In genomic region chr11:46372331-46372953, GRCm38 (mm10) we compare ENCODE assay signal across 30 mouse cellular contexts. TPM values are rescaled to one million over a fixed set of nuclear protein-coding genes. Genes with fewer than 3 reads are reported as not detected.
DNase-seq lines count a peak whose midpoint lies in the region; ATAC-seq and TF ChIP-seq lines count a peak whose summit lies in the region.
"Had no signal": no experiment of that assay in that cellular context is flagged by ENCODE, and none has a peak within 500 bp of the region (broad histone marks: within the 10 kb centered on the region; RNA-seq: fewer than 3 reads in every experiment).

No protein-coding gene starts in this region.

- no peak overlapping the region for H3K4me3 ChIP-seq in spleen, adult 2 months (ENCODE audit: extremely low read depth, insufficient read depth, insufficient read length)
- H3K4me3 ChIP-seq in bone marrow macrophage, adult 2 months (ENCODE audit: insufficient read depth, low read length), result no peak overlapping the region
- H3K4me3 ChIP-seq: embryonic facial prominence, embryonic 15.5 days; forebrain, embryonic 15.5 days; heart, embryonic 13.5 days; hindbrain, embryonic 12.5 days; liver, embryonic 15.5 days; midbrain, embryonic 10.5 days; myocyte; stomach, embryonic 15.5 days had no signal

- peak; percentile 58 for ATAC-seq in CD4-positive, CD25-positive, alpha-beta regulatory T cell, adult 4 months
- ATAC-seq: forebrain, embryonic 15.5 days; midbrain, embryonic 16.5 days had no signal

- H3K4me1 ChIP-seq in spleen, adult 2 months (ENCODE audit: control insufficient read depth, insufficient read depth, insufficient read length), result peaks cover 24% of the 10 kb centered on the region; the same call in 1 of the 2 replicates
- peaks cover 12% of the 10 kb centered on the region for H3K4me1 ChIP-seq in bone marrow macrophage, adult 2 months (ENCODE audit: control insufficient read depth, insufficient read depth, low read length)
- H3K4me1 ChIP-seq: embryonic facial prominence, embryonic 15.5 days; forebrain, embryonic 15.5 days; heart, embryonic 13.5 days; hindbrain, embryonic 12.5 days; stomach, embryonic 15.5 days had no signal

- DNase-seq in spleen, adult 2 months (ENCODE audit: low read depth in 1 of 2, low spot score in 2 of 2), result no peak
- DNase-seq in spleen, adult 18-20 months, result no peak
- DNase-seq in naive thymus-derived CD4-positive, alpha-beta T cell, adult 2 months (ENCODE audit: low read depth), result peak; percentile 90
- DNase-seq in ovary, postnatal 36 days (ENCODE audit: low spot score), result no peak
- no peak for DNase-seq in right cerebral cortex, postnatal 4 days
- DNase-seq in right cerebral cortex, postnatal 25 days, result no peak
- DNase-seq: adrenal gland, postnatal 36 days; cerebellum, adult 18-20 months; cerebellum, postnatal 25 days; gastrocnemius, postnatal 10 days; heart, adult 18-20 months; heart, postnatal 14 days; kidney, adult 18-20 months; kidney, postnatal 4 days; liver had no signal

- TF ChIP-seq CTCF in spleen, adult 2 months (IDR thresholded peaks at IDR 0.05; ENCODE audit: extremely low read depth, insufficient read depth, insufficient read length, insufficient replicate concordance), result no peak
- no peak for TF ChIP-seq CTCF in bone marrow macrophage, adult 2 months (IDR thresholded peaks at IDR 0.05; ENCODE audit: low read depth, low read length)

- 37% methylated on average over 8 of the region's 8 CpGs for WGBS in spleen, adult 2 months

- no peak for TF ChIP-seq POLR2A in spleen, adult 2 months (IDR thresholded peaks at IDR 0.05; ENCODE audit: low read depth, low read length)
- no peak for TF ChIP-seq POLR2A in bone marrow macrophage, adult 2 months (IDR thresholded peaks at IDR 0.05; ENCODE audit: borderline replicate concordance, low read depth, low read length)

- H3K27ac ChIP-seq in spleen, adult 2 months (ENCODE audit: insufficient read depth, low read length), result peak overlapping the region; percentile 91
- H3K27ac ChIP-seq in bone marrow macrophage, adult 2 months (ENCODE audit: insufficient read depth, low read depth, low read length), result peak overlapping the region; percentile 21
- H3K27ac ChIP-seq: embryonic facial prominence, embryonic 15.5 days; forebrain, embryonic 15.5 days; heart, embryonic 13.5 days; hindbrain, embryonic 12.5 days; liver, embryonic 15.5 days; macrophage; midbrain, embryonic 10.5 days; stomach, embryonic 15.5 days had no signal

- no peaks in the 10 kb centered on the region for H3K27me3 ChIP-seq in spleen, adult 2 months (ENCODE audit: control insufficient read depth, insufficient read depth, low read length)
- H3K27me3 ChIP-seq: embryonic facial prominence, embryonic 15.5 days; forebrain, embryonic 15.5 days; heart, embryonic 13.5 days; hindbrain, embryonic 12.5 days; liver, embryonic 15.5 days; stomach, embryonic 15.5 days had no signal

- no peaks in the 10 kb centered on the region for H3K36me3 ChIP-seq in spleen, adult 2 months (ENCODE audit: control insufficient read depth, insufficient read depth, low read length)
- H3K36me3 ChIP-seq: embryonic facial prominence, embryonic 15.5 days; forebrain, embryonic 15.5 days; heart, embryonic 13.5 days; hindbrain, embryonic 12.5 days; liver, embryonic 15.5 days; midbrain, embryonic 10.5 days; stomach, embryonic 15.5 days had no signal

RNA-seq across cellular contexts. Expression of gene Itk, which starts 16.9 kb away (rescaled TPM):
- 9.8 and 11.5 TPM in 2 replicates for polyA plus RNA-seq in spleen, adult 2 months (2012; rRNA removed)
- polyA plus RNA-seq in CD4-positive, CD25-positive, alpha-beta regulatory T cell, adult 4 months (2017; shearing (Covaris generic)), result 100 to 1,000 TPM; 152 to 211 TPM
- polyA plus RNA-seq in bone marrow macrophage, adult 2 months (2012; ENCODE audit: insufficient read depth, insufficient read length, missing spikeins), result 0.35 TPM in 1 of 2 replicates, not detected in the other
- polyA plus RNA-seq: forebrain, embryonic 15.5 days; heart, embryonic 13.5 days; hindbrain, embryonic 12.5 days; midbrain, embryonic 16.5 days; neural tube, embryonic 14.5 days had no signal

RNA-seq across cellular contexts. Expression of gene Fam71b, which starts 23.9 kb away (rescaled TPM):
- 0.69 and 1.2 TPM in 2 replicates for polyA plus RNA-seq in spleen, adult 2 months (2012; rRNA removed)
- polyA plus RNA-seq in CD4-positive, CD25-positive, alpha-beta regulatory T cell, adult 4 months (2017; shearing (Covaris generic)), result under 1 TPM in 1 of 2 experiments, not detected in 1; 0.28 TPM
- polyA plus RNA-seq in bone marrow macrophage, adult 2 months (2012; ENCODE audit: insufficient read depth, insufficient read length, missing spikeins), result not detected in 2 replicates
- polyA plus RNA-seq: embryonic facial prominence, embryonic 15.5 days; forebrain, embryonic 15.5 days; heart, embryonic 13.5 days; hindbrain, embryonic 12.5 days; kidney, embryonic 16.5 days; liver, embryonic 15.5 days; lung, embryonic 16.5 days; macrophage; midbrain, embryonic 10.5 days; midbrain, embryonic 16.5 days; neural tube, embryonic 14.5 days; stomach, embryonic 15.5 days had no signal

RNA-seq across cellular contexts. Expression of gene Cyfip2, which starts 59.8 kb away (rescaled TPM):
- 41.4 and 43.1 TPM in 2 replicates for polyA plus RNA-seq in spleen, adult 2 months (2012; rRNA removed)
- polyA plus RNA-seq in CD4-positive, CD25-positive, alpha-beta regulatory T cell, adult 4 months (2017; shearing (Covaris generic)), result 10 to 100 TPM; 62.3 to 90.1 TPM
- polyA plus RNA-seq in bone marrow macrophage, adult 2 months (2012; ENCODE audit: insufficient read depth, insufficient read length, missing spikeins), result 10.3 and 11.4 TPM in 2 replicates
